Mouse (Mus musculus): ENCODE data around the gene Gzmm. TPM values are rescaled to one million over a fixed set of nuclear protein-coding genes. Genes with fewer than 3 reads are reported as not detected.

Gene Gzmm
- 0.26 and 0.41 TPM in 2 replicates for polyA plus RNA-seq (2016; fragmentation: Nextera tagmentation; extraction: Ambion mirVana)

DNA sequence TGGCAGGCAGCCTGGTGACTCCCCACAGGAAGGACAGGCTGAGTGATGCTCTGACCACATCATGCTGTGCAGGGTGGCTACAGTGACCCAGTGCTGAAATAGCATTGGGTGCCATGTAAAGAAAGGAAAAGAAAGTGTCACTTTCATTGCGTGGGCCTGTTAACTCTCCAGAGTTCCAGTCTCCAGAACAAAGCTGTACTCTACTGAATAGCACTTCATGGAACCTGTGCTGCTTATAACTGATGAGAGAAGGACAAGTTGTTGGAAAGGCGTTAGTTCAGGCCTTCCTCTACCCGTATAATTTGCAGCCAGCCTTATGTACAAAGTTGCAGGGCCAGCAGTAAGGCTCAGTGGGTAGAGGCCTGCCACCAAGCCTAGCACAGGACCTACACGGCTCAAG lies at the start of gene Gzmm:
Gzmm (plus strand) TSS at position 301 of the 400 bp plus-strand sequence.
- Histone ChIP-seq H3K27ac (no peak within 1 kb of the TSS), H3K36me3 (peaks cover 68% of the 10 kb centered on the region), H3K4me2 (no peak within 1 kb of the TSS), H3K4me1 (peaks cover 17% of the 10 kb centered on the region), H3K27me3 (replicated peaks) (no peaks in the 10 kb centered on the region), H3K9ac (no peak within 1 kb of the TSS), H3K9me3 (replicated peaks) (peaks cover 8% of the 10 kb centered on the region), H3K4me3 (no peak within 1 kb of the TSS)
- WGBS (ENCODE audit: insufficient replicate concordance): 76% methylated on average over 4 of the region's 4 CpGs
- ATAC-seq: no peak

DNA sequence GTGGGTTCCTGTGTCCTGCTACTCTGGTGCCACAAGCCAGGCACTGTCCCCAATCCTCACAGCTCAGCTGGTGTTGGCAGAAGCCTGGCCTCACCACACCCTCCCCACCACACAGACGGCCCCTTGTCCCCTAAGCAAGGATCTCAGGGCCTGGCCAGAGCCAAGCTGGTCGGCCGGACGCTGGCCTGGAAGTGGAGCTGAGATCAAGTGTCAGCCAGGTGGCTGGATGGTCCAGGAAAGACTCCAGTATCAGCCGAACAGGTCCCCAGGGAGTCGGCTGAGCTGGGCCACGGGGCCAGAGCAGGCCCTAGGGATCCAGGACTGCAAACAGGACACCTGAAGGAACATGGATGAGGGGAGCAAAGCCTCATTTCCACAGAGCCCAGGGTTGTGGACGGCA lies 43.1 kb upstream of the Gzmm start, which contains the start of gene Odf3l2:
Odf3l2 (minus strand) TSS at position 28 of the 400 bp plus-strand sequence.
- Histone ChIP-seq H3K27ac (no peak within 1 kb of the TSS), H3K9ac (no peak within 1 kb of the TSS), H3K27me3 (replicated peaks) (0 out of 2 replicates have a peak, but pooled peaks cover 5% of the 10 kb centered on the region), H3K4me2 (no peak within 1 kb of the TSS), H3K9me3 (replicated peaks) (no peaks in the 10 kb centered on the region), H3K4me3 (no peak within 1 kb of the TSS), H3K4me1 (no peaks in the 10 kb centered on the region), H3K36me3 (no peaks in the 10 kb centered on the region)
- no peak for ATAC-seq
- 68% methylated on average over 8 of the region's 8 CpGs for WGBS (ENCODE audit: insufficient replicate concordance)

DNA sequence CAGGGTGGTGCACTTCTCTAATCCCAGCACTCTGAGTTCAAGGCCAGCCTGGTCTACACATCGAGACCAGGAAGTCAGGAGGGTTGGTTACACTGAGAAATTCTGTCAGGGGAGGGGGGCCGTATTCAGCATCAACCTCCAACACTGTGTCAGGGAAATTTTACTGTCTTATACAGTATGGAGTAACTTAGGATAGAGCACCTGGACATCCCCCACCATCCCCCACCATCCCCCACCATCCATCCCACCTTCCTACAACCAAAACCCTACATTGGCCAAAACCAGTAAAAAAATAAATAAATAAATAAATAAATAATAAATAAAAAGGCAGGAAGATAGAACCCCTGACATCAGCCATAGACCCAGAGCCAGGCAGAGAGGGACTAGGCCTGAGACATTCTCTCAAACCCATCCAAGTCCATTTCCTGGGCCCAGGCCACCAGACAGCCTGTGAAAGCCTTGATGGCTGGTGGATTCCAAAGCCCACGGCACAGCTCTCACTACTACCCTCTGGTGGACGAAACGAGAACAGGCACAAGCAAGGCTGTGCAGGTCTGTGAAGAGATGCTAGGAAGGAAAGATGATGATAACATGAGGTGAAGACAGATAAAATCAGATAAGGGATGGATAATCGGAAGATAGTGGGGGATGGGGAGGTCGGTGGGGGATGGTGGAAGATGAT lies 39.6 kb upstream of the Gzmm start:
- Histone ChIP-seq H3K27me3 (replicated peaks) (peaks cover 9% of the 10 kb centered on the region; the same call in 1 of the 2 replicates), H3K9me3 (replicated peaks) (no peaks in the 10 kb centered on the region), H3K4me2 (no peak overlapping the region), H3K36me3 (no peaks in the 10 kb centered on the region), H3K9ac (no peak overlapping the region), H3K4me1 (no peaks in the 10 kb centered on the region), H3K27ac (no peak overlapping the region), H3K4me3 (no peak overlapping the region)
- ATAC-seq: peak; percentile 36; the same call in 1 of the 2 replicates
- 23% methylated on average over 7 of the region's 7 CpGs for WGBS (ENCODE audit: insufficient replicate concordance)

DNA sequence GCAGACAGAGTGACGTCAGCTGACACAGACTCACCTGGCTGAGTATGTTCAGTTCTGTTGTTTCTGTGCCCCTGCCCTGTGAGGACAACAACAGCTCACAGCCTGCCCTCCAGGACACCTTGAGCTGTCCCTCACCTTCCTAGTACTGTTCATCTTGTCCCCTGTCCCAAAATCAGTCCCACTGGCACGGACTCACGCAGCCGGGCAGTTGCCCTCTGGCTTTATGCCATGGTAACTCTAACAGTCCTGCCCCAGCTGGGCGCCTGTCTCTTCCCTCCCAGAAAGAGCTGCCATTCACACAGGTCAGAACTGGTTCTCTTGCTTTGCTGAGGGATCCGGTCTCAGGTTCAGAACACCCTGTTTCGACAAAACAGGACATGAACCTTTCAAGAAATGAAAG lies 36.0 kb upstream of the Gzmm start:
- Histone ChIP-seq H3K4me3 (no peak overlapping the region), H3K4me1 (no peaks in the 10 kb centered on the region), H3K27ac (no peak overlapping the region), H3K4me2 (no peak overlapping the region), H3K36me3 (no peaks in the 10 kb centered on the region), H3K9me3 (replicated peaks) (no peaks in the 10 kb centered on the region), H3K27me3 (replicated peaks) (peaks cover 16% of the 10 kb centered on the region; the same call in 1 of the 2 replicates), H3K9ac (no peak overlapping the region)
- WGBS (ENCODE audit: insufficient replicate concordance): 67% methylated on average over 7 of the region's 7 CpGs
- ATAC-seq: no peak

DNA sequence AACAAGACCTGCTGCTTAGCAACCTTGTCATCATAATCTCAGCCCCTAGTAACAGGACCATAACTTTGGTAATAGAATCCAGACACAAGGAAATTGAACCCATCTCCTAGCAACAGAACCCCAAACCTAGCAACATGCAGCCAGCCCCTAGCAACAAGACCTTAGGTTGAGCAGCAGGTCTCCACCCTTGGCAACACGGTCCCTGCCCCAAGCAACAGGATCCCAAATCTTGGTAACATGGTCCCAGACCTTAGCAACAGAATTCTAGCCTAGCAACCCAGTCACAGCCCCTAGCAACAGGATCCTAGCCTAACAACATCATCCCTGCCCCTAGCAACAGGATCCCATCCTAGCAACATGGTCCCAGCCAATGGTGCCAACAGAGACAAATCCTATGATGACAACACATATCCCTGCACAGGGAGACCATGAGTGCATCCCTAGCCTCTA lies 33.8 kb upstream of the Gzmm start:
- Histone ChIP-seq H3K27me3 (replicated peaks) (peaks cover 16% of the 10 kb centered on the region; the same call in 1 of the 2 replicates), H3K27ac (no peak overlapping the region), H3K36me3 (no peaks in the 10 kb centered on the region), H3K9me3 (replicated peaks) (no peaks in the 10 kb centered on the region), H3K4me3 (no peak overlapping the region), H3K4me1 (no peaks in the 10 kb centered on the region), H3K9ac (no peak overlapping the region), H3K4me2 (no peak overlapping the region)
- ATAC-seq: no peak
- 40% methylated on average over 1 of the region's 1 CpGs for WGBS (ENCODE audit: insufficient replicate concordance)

DNA sequence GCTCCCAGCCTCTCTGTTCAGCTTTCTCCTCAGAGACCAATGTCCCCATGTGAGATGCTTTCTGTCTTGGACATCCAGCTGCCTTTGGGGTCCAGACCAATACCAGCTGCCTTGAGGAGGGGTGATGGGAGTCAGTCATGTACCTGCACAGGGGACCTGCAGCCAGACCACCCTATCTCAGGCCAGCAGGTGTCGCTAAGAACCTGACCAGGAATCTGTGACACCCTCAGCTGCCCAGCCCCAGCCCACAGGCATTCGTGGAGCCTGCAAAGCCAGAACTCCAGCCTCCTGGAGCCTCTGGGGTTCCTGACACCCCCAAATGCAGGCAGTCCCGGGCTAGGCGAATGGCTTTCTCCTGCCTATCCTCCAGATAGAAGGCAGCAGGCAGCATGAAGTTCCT lies 30.0 kb upstream of the Gzmm start:
- no peak overlapping the region for H3K27ac ChIP-seq
- H3K9ac ChIP-seq: no peak overlapping the region
- H3K4me2 ChIP-seq: no peak overlapping the region
- no peak for ATAC-seq
- no peak overlapping the region for H3K4me3 ChIP-seq
- peaks cover 10% of the 10 kb centered on the region; the same call in 1 of the 2 replicates for H3K4me1 ChIP-seq
- H3K9me3 ChIP-seq (replicated peaks): no peaks in the 10 kb centered on the region
- 19% methylated on average over 4 of the region's 4 CpGs for WGBS (ENCODE audit: insufficient replicate concordance)
- no peaks in the 10 kb centered on the region for H3K36me3 ChIP-seq
- peaks cover 12% of the 10 kb centered on the region; the same call in 1 of the 2 replicates for H3K27me3 ChIP-seq (replicated peaks)

DNA sequence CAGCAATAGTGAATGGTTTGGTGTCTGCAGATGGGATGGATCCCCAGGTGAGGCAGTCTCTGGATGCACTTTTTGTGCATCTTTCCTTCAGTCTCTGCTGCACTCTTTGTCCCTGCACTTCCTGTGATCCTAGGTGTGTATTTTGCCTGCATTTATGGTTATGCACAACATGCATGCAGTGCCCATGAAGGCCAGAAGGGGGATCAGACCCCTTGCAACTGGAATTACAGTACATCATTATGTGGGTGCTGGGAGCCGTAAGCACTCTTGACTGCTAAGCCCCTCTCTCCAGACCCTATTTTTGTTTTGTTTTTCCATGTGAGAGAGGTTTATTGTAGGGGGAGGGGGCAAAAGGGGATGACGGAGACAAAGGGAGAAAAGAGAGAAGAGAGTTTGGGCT lies 28.5 kb upstream of the Gzmm start:
- H3K4me1 ChIP-seq: peaks cover 10% of the 10 kb centered on the region; the same call in 1 of the 2 replicates
- H3K9ac ChIP-seq: no peak overlapping the region
- 0 out of 2 replicates have a peak, but pooled peaks cover 11% of the 10 kb centered on the region for H3K27me3 ChIP-seq (replicated peaks)
- no peak overlapping the region for H3K4me3 ChIP-seq
- no peaks in the 10 kb centered on the region for H3K9me3 ChIP-seq (replicated peaks)
- H3K36me3 ChIP-seq: no peaks in the 10 kb centered on the region
- H3K4me2 ChIP-seq: no peak overlapping the region
- 67% methylated on average over 2 of the region's 2 CpGs for WGBS (ENCODE audit: insufficient replicate concordance)
- no peak for ATAC-seq
- no peak overlapping the region for H3K27ac ChIP-seq

DNA sequence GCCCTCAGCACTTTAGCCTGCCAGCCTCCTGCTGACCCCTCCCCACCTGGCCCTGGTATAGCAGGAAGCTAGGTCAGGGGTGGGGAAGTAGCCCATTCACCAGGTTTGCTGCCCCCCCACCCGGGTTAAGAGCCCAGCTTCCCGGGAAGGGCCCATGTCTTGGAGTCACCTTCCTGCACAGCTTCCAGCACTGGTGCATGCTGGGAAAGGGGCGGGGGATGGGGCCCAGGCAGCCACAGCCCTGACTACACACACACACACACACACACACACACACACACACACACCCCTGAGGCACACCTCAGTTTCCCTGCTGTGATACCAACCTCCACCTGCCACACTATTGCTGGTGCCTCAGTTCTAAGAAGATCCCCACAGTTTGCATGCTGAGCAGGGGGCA lies 27.0 kb upstream of the Gzmm start:
- no peak overlapping the region for H3K9ac ChIP-seq
- WGBS (ENCODE audit: insufficient replicate concordance): 43% methylated on average over 3 of the region's 3 CpGs
- ATAC-seq: no peak
- 0 out of 2 replicates have a peak, but pooled peaks cover 8% of the 10 kb centered on the region for H3K27me3 ChIP-seq (replicated peaks)
- H3K27ac ChIP-seq: no peak overlapping the region
- no peaks in the 10 kb centered on the region for H3K9me3 ChIP-seq (replicated peaks)
- H3K4me1 ChIP-seq: peaks cover 10% of the 10 kb centered on the region; the same call in 1 of the 2 replicates
- no peaks in the 10 kb centered on the region for H3K36me3 ChIP-seq
- no peak overlapping the region for H3K4me2 ChIP-seq
- no peak overlapping the region for H3K4me3 ChIP-seq

DNA sequence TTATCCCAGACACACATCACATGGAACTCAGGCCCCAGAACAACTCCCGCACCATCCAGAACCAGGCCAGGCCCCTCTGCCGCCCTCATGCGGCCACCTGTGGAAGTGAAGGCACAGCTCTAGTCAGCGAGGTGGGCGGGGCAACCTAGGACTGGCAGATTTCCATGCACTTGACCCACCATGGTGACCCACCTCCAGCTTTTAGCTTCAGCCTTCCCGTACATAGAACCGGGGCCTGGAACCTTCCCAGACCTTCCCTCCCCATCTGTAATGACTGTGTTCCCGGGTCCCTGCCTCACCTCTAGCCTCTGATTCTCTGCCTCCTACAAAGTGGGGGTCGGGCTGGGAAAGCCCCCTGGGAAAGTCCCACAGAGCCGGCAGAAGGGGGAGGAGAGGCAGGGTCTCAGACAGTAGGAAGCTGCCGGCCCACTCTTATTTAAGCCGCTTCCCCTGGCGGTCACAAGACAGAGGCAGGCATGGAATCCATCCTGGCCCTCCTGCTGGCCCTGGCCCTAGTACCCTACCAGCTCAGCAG lies 24.6 kb upstream of the Gzmm start, which contains the start of gene Madcam1:
Madcam1 (plus strand) TSS at position 429 of the 535 bp plus-strand sequence.
- Histone ChIP-seq H3K9ac (no peak within 1 kb of the TSS), H3K4me1 (peaks cover 18% of the 10 kb centered on the region), H3K27me3 (replicated peaks) (0 out of 2 replicates have a peak, but pooled peaks cover 8% of the 10 kb centered on the region), H3K4me2 (no peak within 1 kb of the TSS), H3K27ac (no peak within 1 kb of the TSS), H3K4me3 (no peak within 1 kb of the TSS), H3K36me3 (no peaks in the 10 kb centered on the region), H3K9me3 (replicated peaks) (no peaks in the 10 kb centered on the region)
- WGBS (ENCODE audit: insufficient replicate concordance): 18% methylated on average over 13 of the region's 13 CpGs
- peak; percentile 28 for ATAC-seq

DNA sequence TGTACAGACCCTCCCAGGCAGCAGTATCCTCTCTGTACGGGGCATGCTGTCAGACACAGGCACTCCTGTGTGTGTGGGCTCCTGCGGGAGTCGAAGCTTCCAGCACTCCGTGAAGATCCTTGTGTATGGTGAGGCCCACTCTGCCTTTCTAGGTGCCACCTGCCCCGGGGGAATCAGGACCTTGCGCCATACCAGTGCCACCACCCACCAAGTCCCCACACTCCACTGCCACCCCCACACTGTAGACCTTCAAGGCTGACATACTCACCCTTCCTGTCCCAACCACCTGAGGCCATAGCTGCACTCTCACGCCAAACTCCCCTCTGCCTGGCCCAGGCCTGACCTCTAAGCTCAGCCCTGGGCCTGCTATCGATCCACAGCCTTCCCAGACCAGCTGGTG lies 23.8 kb upstream of the Gzmm start:
- Histone ChIP-seq H3K4me3 (no peak overlapping the region), H3K4me2 (no peak overlapping the region), H3K27me3 (replicated peaks) (0 out of 2 replicates have a peak, but pooled peaks cover 8% of the 10 kb centered on the region), H3K9ac (no peak overlapping the region), H3K4me1 (peaks cover 20% of the 10 kb centered on the region), H3K27ac (no peak overlapping the region), H3K9me3 (replicated peaks) (no peaks in the 10 kb centered on the region), H3K36me3 (no peaks in the 10 kb centered on the region)
- WGBS (ENCODE audit: insufficient replicate concordance): 71% methylated on average over 8 of the region's 8 CpGs
- ATAC-seq: no peak

DNA sequence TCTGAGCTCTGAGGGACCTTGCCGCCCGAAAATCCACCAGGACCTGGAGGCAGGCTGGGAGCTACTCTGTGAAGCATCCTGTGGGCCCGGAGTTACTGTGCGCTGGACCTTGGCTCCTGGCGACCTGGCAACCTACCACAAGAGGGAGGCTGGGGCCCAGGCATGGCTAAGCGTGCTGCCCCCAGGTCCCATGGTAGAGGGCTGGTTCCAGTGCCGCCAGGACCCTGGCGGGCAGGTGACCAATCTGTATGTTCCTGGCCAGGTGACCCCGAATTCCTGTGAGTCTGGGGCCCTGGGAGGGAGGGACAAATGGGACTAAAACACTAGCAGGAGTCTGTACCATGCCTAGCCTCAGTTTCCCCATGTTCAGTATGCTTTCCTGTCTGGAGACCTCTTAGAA lies 22.3 kb upstream of the Gzmm start:
- Histone ChIP-seq H3K36me3 (no peaks in the 10 kb centered on the region), H3K4me1 (peaks cover 33% of the 10 kb centered on the region), H3K9me3 (replicated peaks) (no peaks in the 10 kb centered on the region), H3K4me3 (no peak overlapping the region), H3K4me2 (no peak overlapping the region), H3K9ac (no peak overlapping the region), H3K27me3 (replicated peaks) (0 out of 2 replicates have a peak, but pooled peaks cover 8% of the 10 kb centered on the region), H3K27ac (no peak overlapping the region)
- ATAC-seq: no peak
- 51% methylated on average over 9 of the region's 9 CpGs for WGBS (ENCODE audit: insufficient replicate concordance)

DNA sequence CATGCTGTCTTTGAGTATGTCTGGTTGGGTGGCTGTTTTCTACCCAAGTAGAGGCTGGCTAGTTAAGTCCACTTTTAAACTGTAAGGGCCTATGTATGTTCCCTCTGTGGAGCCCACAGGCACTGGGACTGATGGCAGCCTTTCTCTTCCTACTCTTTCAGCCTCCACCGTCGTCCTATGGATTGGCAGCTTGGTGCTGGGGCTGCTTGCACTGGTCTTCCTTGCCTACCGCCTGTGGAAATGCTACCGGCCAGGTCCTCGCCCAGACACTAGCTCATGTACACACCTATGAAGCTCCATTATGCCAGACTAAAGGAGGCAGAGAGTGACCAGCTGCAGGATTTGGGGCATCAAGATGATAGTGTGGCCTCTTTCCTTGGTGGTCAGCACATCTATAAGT lies 20.7 kb upstream of the Gzmm start:
- Histone ChIP-seq H3K4me2 (no peak overlapping the region), H3K4me1 (peaks cover 28% of the 10 kb centered on the region), H3K36me3 (peaks cover 6% of the 10 kb centered on the region), H3K9me3 (replicated peaks) (no peaks in the 10 kb centered on the region), H3K4me3 (no peak overlapping the region), H3K9ac (no peak overlapping the region), H3K27ac (no peak overlapping the region), H3K27me3 (replicated peaks) (0 out of 2 replicates have a peak, but pooled peaks cover 8% of the 10 kb centered on the region)
- WGBS (ENCODE audit: insufficient replicate concordance): 65% methylated on average over 5 of the region's 5 CpGs
- no peak for ATAC-seq

All from liver, embryonic 12.5 days (tissue).